Mouse (Mus musculus): ENCODE results near the gene Zcchc24.

The Zcchc24 gene

GRCm38 (mm10) chr14:25759981-25760537 lies 8.8 kb downstream of the Zcchc24 start:
- no peak for TF ChIP-seq GATA4 (IDR thresholded peaks at IDR 0.05; ENCODE audit: insufficient replicate concordance, low read length)

- TF ChIP-seq GATA4 (IDR thresholded peaks at IDR 0.05; ENCODE audit: insufficient replicate concordance, low read length) = no peak
These were observed 9.3 kb downstream of the Zcchc24 start for GRCm38 (mm10) chr14:25759551-25759950.

- TF ChIP-seq GATA4 (IDR thresholded peaks at IDR 0.05; ENCODE audit: insufficient replicate concordance, low read length) = no peak
These were observed 10.9 kb downstream of the Zcchc24 start for GRCm38 (mm10) chr14:25757917-25758316.

- no peak for TF ChIP-seq GATA4 (IDR thresholded peaks at IDR 0.05; ENCODE audit: insufficient replicate concordance, low read length)
These were observed 12.4 kb downstream of the Zcchc24 start for GRCm38 (mm10) chr14:25756385-25756990.

- TF ChIP-seq GATA4 (IDR thresholded peaks at IDR 0.05; ENCODE audit: insufficient replicate concordance, low read length) = no peak
These were observed 13.3 kb downstream of the Zcchc24 start for GRCm38 (mm10) chr14:25755541-25755940.

- no peak for TF ChIP-seq GATA4 (IDR thresholded peaks at IDR 0.05; ENCODE audit: insufficient replicate concordance, low read length)
These were observed 14.0 kb downstream of the Zcchc24 start for GRCm38 (mm10) chr14:25754531-25755484.

- TF ChIP-seq GATA4 (IDR thresholded peaks at IDR 0.05; ENCODE audit: insufficient replicate concordance, low read length) = no peak
These were observed 15.8 kb downstream of the Zcchc24 start for GRCm38 (mm10) chr14:25753021-25753420.

- no peak for TF ChIP-seq GATA4 (IDR thresholded peaks at IDR 0.05; ENCODE audit: insufficient replicate concordance, low read length)
These were observed 17.8 kb downstream of the Zcchc24 start for GRCm38 (mm10) chr14:25751067-25751466.

GRCm38 (mm10) chr14:25750448-25751015 lies 18.3 kb downstream of the Zcchc24 start:
- no peak for TF ChIP-seq GATA4 (IDR thresholded peaks at IDR 0.05; ENCODE audit: insufficient replicate concordance, low read length)

- TF ChIP-seq GATA4 (IDR thresholded peaks at IDR 0.05; ENCODE audit: insufficient replicate concordance, low read length) = no peak
These were observed 19.5 kb downstream of the Zcchc24 start for GRCm38 (mm10) chr14:25749143-25749909.

- TF ChIP-seq GATA4 (IDR thresholded peaks at IDR 0.05; ENCODE audit: insufficient replicate concordance, low read length) = no peak
These were observed 20.7 kb downstream of the Zcchc24 start for GRCm38 (mm10) chr14:25747996-25748756.

- TF ChIP-seq GATA4 (IDR thresholded peaks at IDR 0.05; ENCODE audit: insufficient replicate concordance, low read length) = no peak
These were observed 21.6 kb downstream of the Zcchc24 start for GRCm38 (mm10) chr14:25746971-25747945.

- no peak for TF ChIP-seq GATA4 (IDR thresholded peaks at IDR 0.05; ENCODE audit: insufficient replicate concordance, low read length)
These were observed 22.5 kb downstream of the Zcchc24 start for GRCm38 (mm10) chr14:25746371-25746770.
